Mouse (Mus musculus) neural tube, embryonic 14.5 days (tissue): Measurements from ENCODE around the gene Nup210. TPM values are rescaled to one million over a fixed set of nuclear protein-coding genes. Genes with fewer than 3 reads are reported as not detected.

Experiments used
- ATAC-seq: fragments of 200-750 bp; cut with Nextera tagmentation; 2 replicates; pipeline ENCODE4 v1.8.0; 2017; ENCODE audit warnings: low read depth, mild to moderate bottlenecking, moderate TSS enrichment, moderate library complexity
- H3K27ac ChIP-seq: fragments of 300-500 bp; sonication (generic); 2 replicates; pipeline ENCODE4 v1.5.1; 2014; ENCODE audit warnings: low read depth, mild to moderate bottlenecking, control low read depth, low read length, moderate library complexity, mixed read lengths
- H3K27me3 ChIP-seq: fragments of 300-500 bp; sonication (generic); 2 replicates; pipeline ENCODE4 v1.6.1; 2014; ENCODE audit warnings: low read length; ENCODE audit not compliant: control insufficient read depth, insufficient read depth
- H3K36me3 ChIP-seq: fragments of 300-500 bp; sonication (generic); 2 replicates; pipeline ENCODE4 v1.6.1; 2014; ENCODE audit warnings: low read length, mixed read lengths; ENCODE audit not compliant: control insufficient read depth, insufficient read depth
- H3K4me1 ChIP-seq: fragments of 300-500 bp; sonication (generic); 2 replicates; pipeline ENCODE4 v1.6.1; 2014; ENCODE audit warnings: low read length; ENCODE audit not compliant: control insufficient read depth, insufficient read depth
- H3K4me2 ChIP-seq: fragments of 300-500 bp; sonication (generic); 2 replicates; pipeline ENCODE4 v1.6.1; 2014; ENCODE audit warnings: mild to moderate bottlenecking, low read depth, low read length, control low read depth
- H3K4me3 ChIP-seq: fragments of 300-500 bp; sonication (generic); 2 replicates; pipeline ENCODE4 v1.5.1; 2014; ENCODE audit warnings: low read depth, low read length, control low read depth, mixed read lengths
- H3K9ac ChIP-seq: fragments of 300-500 bp; sonication (generic); replicated peaks from 2 replicates; pipeline ENCODE4 v1.6.1; 2014; ENCODE audit warnings: low read depth, mild to moderate bottlenecking, control low read depth, low read length, mixed read lengths
- H3K9me3 ChIP-seq: fragments of 300-500 bp; sonication (generic); 2 replicates; pipeline ENCODE4 v1.6.1; 2016; ENCODE audit warnings: low read length; ENCODE audit not compliant: control insufficient read depth
- WGBS: fragments of 180-500 bp; shearing (Covaris S2); extraction: QIAGEN DNeasy Blood & Tissue Kit; methylation state at CpG from one replicate; pipeline ENCODE4 v1.1.7; 2014; 5-methylcytosine and 5-hydroxymethylcytosine counted together
- polyA plus RNA-seq: library from polyadenylated mRNA; unstranded; fragments of >200 nt; fragmentation: Nextera tagmentation; extraction: Ambion mirVana; gene quantifications from 2 replicates; pipeline ENCODE4 v1.2.1, GENCODE M21; 2014

The Nup210 gene
- polyA plus RNA-seq = 18.3 and 21.5 TPM in 2 replicates

DNA sequence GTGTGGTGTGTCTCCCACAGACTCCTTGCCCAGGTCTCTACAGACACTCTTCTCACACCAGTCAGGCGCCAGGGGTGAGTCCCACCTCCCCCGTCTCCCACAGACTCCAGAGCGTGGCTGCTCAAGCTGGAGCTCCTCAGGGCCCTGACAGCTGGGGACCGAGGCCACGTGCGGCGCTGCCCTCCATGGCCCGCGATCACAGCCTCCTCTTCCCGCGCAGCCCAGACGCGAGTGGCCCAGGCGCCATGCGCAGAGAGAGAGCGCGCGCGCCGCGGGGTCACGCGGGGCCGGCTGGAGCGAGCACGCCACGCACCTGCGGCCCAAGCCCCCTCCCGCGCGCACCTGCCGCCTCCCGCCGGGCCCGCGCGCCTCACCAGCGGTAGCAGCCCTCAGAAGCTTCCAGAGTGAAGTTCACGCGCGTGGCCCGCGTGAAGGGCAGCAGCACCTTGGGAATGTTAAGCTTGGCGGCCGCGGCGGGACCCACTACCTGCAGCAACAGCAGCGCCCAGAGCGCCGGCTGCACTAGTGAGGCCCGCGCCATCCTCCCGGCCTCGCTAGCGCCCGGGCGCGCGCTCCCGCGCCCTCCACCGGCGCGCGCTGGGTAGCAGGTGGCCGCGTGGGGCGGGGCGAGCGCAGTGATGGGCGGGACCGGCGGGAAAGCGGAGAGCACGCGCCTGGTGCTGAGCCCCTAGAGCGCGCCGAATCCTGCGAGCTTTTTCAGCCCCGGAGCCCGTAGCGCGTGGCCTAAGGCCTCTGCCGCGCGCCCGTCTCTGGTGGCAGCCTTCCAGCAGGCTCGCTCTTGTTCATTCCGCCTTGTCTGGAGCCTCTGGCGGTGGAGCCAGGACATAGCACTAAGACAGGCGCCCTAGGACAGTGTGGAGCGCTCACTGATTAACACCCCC, at the start of gene Nup210:
TSS of gene Nup210 (minus strand) at position 586 of the 902 bp plus-strand sequence.
- Histone ChIP-seq H3K4me3 (peak within 1 kb of the TSS; percentile 63), H3K9ac (peak within 1 kb of the TSS; percentile 79), H3K27ac (peak within 1 kb of the TSS; percentile 89), H3K27me3 (no peaks in the 10 kb centered on the region), H3K4me2 (peak within 1 kb of the TSS; percentile 78), H3K4me1 (peaks cover 13% of the 10 kb centered on the region), H3K36me3 (no peaks in the 10 kb centered on the region), H3K9me3 (no peaks in the 10 kb centered on the region)
- peak; percentile 95 for ATAC-seq
- WGBS = under 1% methylated on average over 74 of the region's 93 CpGs

DNA sequence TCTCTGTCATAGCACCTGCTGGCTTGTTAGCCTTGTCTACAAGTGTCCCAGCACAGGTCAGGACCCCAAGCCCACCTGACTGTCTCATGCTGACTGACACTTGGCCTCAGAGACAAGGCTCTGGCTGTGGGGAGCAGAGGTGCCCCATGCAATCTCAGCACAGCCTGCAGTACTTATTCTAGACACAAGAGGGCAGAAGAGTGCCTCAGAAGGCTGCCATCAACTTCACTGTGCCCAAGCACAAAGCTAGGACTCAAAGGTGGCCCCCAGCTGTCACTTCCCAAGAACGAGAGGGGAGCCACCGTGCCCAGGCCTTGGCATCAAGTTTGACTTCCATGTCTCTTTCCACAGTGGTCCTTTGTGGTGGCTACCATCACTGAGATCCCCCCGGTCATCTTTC, 48.6 kb upstream of the Nup210 start:
- no peak overlapping the region for H3K4me3 ChIP-seq
- peaks cover 17% of the 10 kb centered on the region for H3K36me3 ChIP-seq
- peaks cover 7% of the 10 kb centered on the region for H3K4me1 ChIP-seq
- no peak overlapping the region for H3K9ac ChIP-seq
- 35% methylated on average over 3 of the region's 3 CpGs for WGBS
- no peak overlapping the region for H3K27ac ChIP-seq
- no peak overlapping the region for H3K4me2 ChIP-seq
- no peaks in the 10 kb centered on the region for H3K27me3 ChIP-seq
- peak; percentile 52; the same call in 1 of the 2 replicates for ATAC-seq
- no peaks in the 10 kb centered on the region for H3K9me3 ChIP-seq

- Histone ChIP-seq H3K9me3 (no peaks in the 10 kb centered on the region), H3K4me2 (no peak overlapping the region), H3K4me3 (no peak overlapping the region), H3K27ac (no peak overlapping the region), H3K27me3 (no peaks in the 10 kb centered on the region), H3K36me3 (peaks cover 14% of the 10 kb centered on the region; the same call in 1 of the 2 replicates), H3K4me1 (peaks cover 12% of the 10 kb centered on the region), H3K9ac (no peak overlapping the region)
- 64% methylated on average over 2 of the region's 2 CpGs for WGBS
- ATAC-seq = no peak
Measured at GRCm38 (mm10) chr6:91164584-91164983, 48.0 kb upstream of the Nup210 start.

DNA sequence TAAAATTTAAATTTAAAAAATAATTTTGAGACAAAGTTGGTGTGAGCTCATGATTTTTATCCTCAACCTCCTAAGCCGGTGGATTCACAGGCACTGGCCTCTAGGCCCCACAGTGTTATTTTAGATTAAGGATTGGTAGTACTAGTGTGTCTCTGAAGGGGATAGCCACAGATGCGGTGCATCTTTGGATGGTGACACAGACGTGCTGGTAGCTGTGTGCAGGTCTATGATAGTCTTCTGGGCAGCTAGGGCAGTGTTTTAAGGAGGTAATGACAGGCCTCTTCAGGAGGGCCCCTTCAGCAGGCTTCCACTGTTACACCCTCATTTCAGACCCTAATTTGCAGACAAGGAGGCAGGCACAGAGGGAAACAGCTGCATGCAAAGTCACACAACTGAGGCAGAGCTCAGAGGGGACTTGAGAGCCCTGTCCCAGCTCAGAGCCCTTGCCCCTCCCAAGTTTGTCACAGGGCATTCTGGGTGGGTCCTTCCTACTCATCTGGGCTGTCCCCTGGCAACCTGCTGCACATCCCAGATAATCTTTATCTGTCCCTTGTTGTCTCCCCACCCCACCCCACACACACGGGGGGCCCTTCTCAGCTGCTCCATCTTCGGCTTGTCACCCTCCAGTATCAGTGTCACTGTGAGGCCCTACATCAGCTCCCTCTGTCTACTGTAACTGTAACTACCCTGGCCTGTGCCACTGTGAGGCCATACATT, 46.7 kb upstream of the Nup210 start:
- H3K27ac ChIP-seq = no peak overlapping the region
- H3K4me2 ChIP-seq = no peak overlapping the region
- ATAC-seq = no peak
- peaks cover 6% of the 10 kb centered on the region; the same call in 1 of the 2 replicates for H3K36me3 ChIP-seq
- H3K9ac ChIP-seq = no peak overlapping the region
- peaks cover 25% of the 10 kb centered on the region for H3K4me1 ChIP-seq
- H3K9me3 ChIP-seq = no peaks in the 10 kb centered on the region
- H3K27me3 ChIP-seq = no peaks in the 10 kb centered on the region
- WGBS = 74% methylated on average over 5 of the region's 5 CpGs
- no peak overlapping the region for H3K4me3 ChIP-seq

DNA sequence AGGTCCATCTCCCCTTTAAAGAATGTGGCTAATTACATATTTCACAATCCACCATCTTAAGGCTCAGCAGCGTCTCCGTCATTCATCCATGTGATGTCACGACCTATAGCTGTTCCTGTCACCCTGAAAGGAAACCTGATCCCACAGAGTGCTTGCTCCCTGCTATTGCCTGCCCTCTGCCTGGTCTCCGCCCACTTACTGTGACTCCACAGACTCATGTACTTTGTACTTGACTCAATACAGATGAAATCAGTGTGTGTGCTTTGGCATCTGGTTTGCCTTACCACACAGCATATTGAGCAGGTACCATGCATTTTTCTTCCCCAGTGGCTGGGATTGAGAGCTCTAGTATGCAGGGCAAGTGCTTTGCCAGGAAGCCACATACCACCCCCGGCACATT, 45.7 kb upstream of the Nup210 start:
- WGBS = 94% methylated on average over 5 of the region's 5 CpGs
- Histone ChIP-seq H3K4me2 (no peak overlapping the region), H3K9me3 (no peaks in the 10 kb centered on the region), H3K4me1 (peaks cover 35% of the 10 kb centered on the region), H3K9ac (no peak overlapping the region), H3K27me3 (no peaks in the 10 kb centered on the region), H3K27ac (no peak overlapping the region), H3K4me3 (no peak overlapping the region), H3K36me3 (peaks cover 1% of the 10 kb centered on the region; the same call in 1 of the 2 replicates)
- ATAC-seq = no peak

GRCm38 (mm10) chr6:91161506-91162235, 45.0 kb upstream of the Nup210 start:
- ATAC-seq = no peak
- Histone ChIP-seq H3K27me3 (no peaks in the 10 kb centered on the region), H3K4me2 (no peak overlapping the region), H3K4me1 (peaks cover 38% of the 10 kb centered on the region), H3K9ac (no peak overlapping the region), H3K36me3 (no peaks in the 10 kb centered on the region), H3K4me3 (no peak overlapping the region), H3K9me3 (no peaks in the 10 kb centered on the region), H3K27ac (no peak overlapping the region)
- WGBS = 87% methylated on average over 6 of the region's 6 CpGs

GRCm38 (mm10) chr6:91160976-91161375, 44.3 kb upstream of the Nup210 start:
- no peak overlapping the region for H3K27ac ChIP-seq
- H3K4me3 ChIP-seq = no peak overlapping the region
- WGBS = 68% methylated on average over 2 of the region's 2 CpGs
- no peak overlapping the region for H3K4me2 ChIP-seq
- no peak overlapping the region for H3K9ac ChIP-seq
- no peaks in the 10 kb centered on the region for H3K9me3 ChIP-seq
- peaks cover 40% of the 10 kb centered on the region for H3K4me1 ChIP-seq
- no peaks in the 10 kb centered on the region for H3K36me3 ChIP-seq
- ATAC-seq = no peak
- H3K27me3 ChIP-seq = no peaks in the 10 kb centered on the region

DNA sequence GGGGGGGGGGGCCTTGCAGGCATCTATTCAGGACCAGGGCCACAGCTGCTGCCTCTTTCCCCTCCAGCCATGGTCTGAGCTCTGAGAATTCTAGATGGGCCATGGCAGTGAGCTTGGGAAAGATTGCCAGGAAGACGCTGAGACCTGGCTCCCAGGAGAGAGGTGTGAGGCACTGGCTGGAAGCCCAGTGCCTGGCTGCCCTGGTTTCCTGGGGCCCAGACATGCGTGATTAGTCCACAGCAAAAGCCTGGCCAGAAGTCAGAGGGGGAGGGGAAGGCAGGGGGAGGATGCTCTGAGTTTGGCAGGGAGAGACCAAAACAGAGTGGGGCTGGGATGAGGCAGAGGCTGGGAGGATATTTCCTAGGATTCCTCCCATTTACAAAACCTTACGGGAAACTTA, 43.8 kb upstream of the Nup210 start:
- ATAC-seq = 0 out of 2 replicates have a peak, but pooled peaks have one; percentile 4

More for the DNA sequence above, 43.8 kb upstream of the Nup210 start:
- H3K9me3 ChIP-seq = no peaks in the 10 kb centered on the region
- H3K4me1 ChIP-seq = peaks cover 41% of the 10 kb centered on the region
- WGBS = 23% methylated on average over 3 of the region's 3 CpGs
- H3K4me3 ChIP-seq = no peak overlapping the region
- no peaks in the 10 kb centered on the region for H3K36me3 ChIP-seq
- H3K9ac ChIP-seq = no peak overlapping the region
- H3K27me3 ChIP-seq = no peaks in the 10 kb centered on the region
- H3K4me2 ChIP-seq = peak overlapping the region; percentile 6; the same call in 1 of the 2 replicates
- no peak overlapping the region; the same call in 1 of the 2 replicates for H3K27ac ChIP-seq
